Comparison of ENCODE assay signal across 12 mouse cellular contexts in genomic region chr3:54990073-54990472, GRCm38 (mm10).
DNase-seq lines count a peak whose midpoint lies in the region; ATAC-seq and TF ChIP-seq lines count a peak whose summit lies in the region.
"Had no signal": no experiment of that assay in that cellular context is flagged by ENCODE, and none has a peak within 500 bp of the region (broad histone marks: within the 10 kb centered on the region; RNA-seq: fewer than 3 reads in every experiment).

No protein-coding gene starts in this region.

- DNase-seq in lung, embryonic 14.5 days: peak; percentile 21
- DNase-seq in lung, postnatal 10 days: no peak
- DNase-seq in ES-E14 (ENCODE audit: low read depth, low spot score) (peak; percentile 88), ZHBTc4 (ENCODE audit: low read depth, low spot score) (peak; percentile 97)
- DNase-seq in embryonic facial prominence, embryonic 14.5 days (ENCODE audit: low spot score): peak; percentile 9
- no peak for DNase-seq in left cerebral cortex, postnatal 4 days
- DNase-seq: cerebellum, adult 9-10 months had no signal

- no peak overlapping the region for H3K9ac ChIP-seq in lung, embryonic 14.5 days
- no peak overlapping the region for H3K9ac ChIP-seq in ES-E14 (ENCODE audit: insufficient read depth, low read depth, low read length, poor library complexity, severe bottlenecking)
- no peak overlapping the region for H3K9ac ChIP-seq in embryonic facial prominence, embryonic 14.5 days (ENCODE audit: low read depth, low read length)
- no peak overlapping the region for H3K9ac ChIP-seq in intestine, embryonic 16.5 days (ENCODE audit: low read depth, low read length)
- H3K9ac ChIP-seq: hindbrain, embryonic 15.5 days; liver, embryonic 14.5 days had no signal

- no peak overlapping the region for H3K4me2 ChIP-seq in lung, embryonic 14.5 days
- no peak overlapping the region for H3K4me2 ChIP-seq in embryonic facial prominence, embryonic 14.5 days (ENCODE audit: low read depth, low read length)
- no peak overlapping the region for H3K4me2 ChIP-seq in intestine, embryonic 16.5 days (ENCODE audit: low read depth, low read length)
- H3K4me2 ChIP-seq: hindbrain, embryonic 15.5 days had no signal

- no peak overlapping the region for H3K27ac ChIP-seq in lung, embryonic 14.5 days (ENCODE audit: low read depth)
- peak overlapping the region; percentile 74; the same call in 1 of the 2 replicates for H3K27ac ChIP-seq in ES-E14 (ENCODE audit: insufficient read depth, low read depth, low read length, poor library complexity, severe bottlenecking)
- H3K27ac ChIP-seq in embryonic facial prominence, embryonic 14.5 days (replicated peaks; ENCODE audit: low read depth, low read length): no peak overlapping the region
- H3K27ac ChIP-seq in intestine, embryonic 16.5 days (ENCODE audit: low read length): no peak overlapping the region
- H3K27ac ChIP-seq: hindbrain, embryonic 15.5 days; liver, embryonic 14.5 days had no signal

- intact Hi-C loops in left cerebral cortex, postnatal 4 days (cut with DNase I): no loop called here

- H3K36me3 ChIP-seq in lung, embryonic 14.5 days (ENCODE audit: insufficient read depth): no peaks in the 10 kb centered on the region
- no peaks in the 10 kb centered on the region for H3K36me3 ChIP-seq in ES-E14 (ENCODE audit: control insufficient read depth, insufficient read depth, low read length, poor library complexity, severe bottlenecking)
- H3K36me3 ChIP-seq in embryonic facial prominence, embryonic 14.5 days (ENCODE audit: control insufficient read depth, insufficient read depth, low read length): no peaks in the 10 kb centered on the region
- H3K36me3 ChIP-seq in intestine, embryonic 16.5 days (ENCODE audit: control insufficient read depth, insufficient read depth, low read length): no peaks in the 10 kb centered on the region
- H3K36me3 ChIP-seq: G1E; hindbrain, embryonic 15.5 days had no signal

- peaks cover 5% of the 10 kb centered on the region; the same call in 1 of the 2 replicates for H3K4me1 ChIP-seq in lung, embryonic 14.5 days (ENCODE audit: insufficient read depth)
- peaks cover 14 to 17% of the 10 kb centered on the region in 2 experiments for H3K4me1 ChIP-seq in ES-E14 (ENCODE audit: control insufficient read depth in 2 of 2, insufficient read depth in 2 of 2, low read length in 2 of 2, poor library complexity in 1 of 2)
- no peaks in the 10 kb centered on the region for H3K4me1 ChIP-seq in embryonic facial prominence, embryonic 14.5 days (ENCODE audit: control insufficient read depth, insufficient read depth, low read length)
- no peaks in the 10 kb centered on the region for H3K4me1 ChIP-seq in intestine, embryonic 16.5 days (ENCODE audit: control insufficient read depth, insufficient read depth, low read length)

- 4% methylated on average over 5 of the region's 5 CpGs for WGBS in lung, embryonic 14.5 days
- WGBS in embryonic facial prominence, embryonic 14.5 days: 15% methylated on average over 5 of the region's 5 CpGs
- WGBS in intestine, embryonic 16.5 days: 9% methylated on average over 5 of the region's 5 CpGs

- H3K27me3 ChIP-seq in lung, embryonic 14.5 days (ENCODE audit: insufficient read depth, low read length): no peaks in the 10 kb centered on the region
- H3K27me3 ChIP-seq in embryonic facial prominence, embryonic 14.5 days (replicated peaks; ENCODE audit: control insufficient read depth, insufficient read depth, low read length): no peaks in the 10 kb centered on the region
- H3K27me3 ChIP-seq in intestine, embryonic 16.5 days (replicated peaks; ENCODE audit: control insufficient read depth, insufficient read depth, low read length): no peaks in the 10 kb centered on the region
- H3K27me3 ChIP-seq: hindbrain, embryonic 15.5 days had no signal

- in situ Hi-C loops in ES-E14 (cut with MboI; ENCODE audit: low sequenced_read_pairs in 2 of 2, unreplicated experiment in 2 of 2): no loop called here

- no peak for TF ChIP-seq CTCF in lung, embryonic 14.5 days (IDR thresholded peaks at IDR 0.05; ENCODE audit: low read depth)

- no peaks in the 10 kb centered on the region for H3K9me3 ChIP-seq in lung, embryonic 14.5 days (ENCODE audit: low read depth, low read length)
- H3K9me3 ChIP-seq in ES-E14 (ENCODE audit: control insufficient read depth, insufficient read depth, low read depth, low read length): no peaks in the 10 kb centered on the region
- no peaks in the 10 kb centered on the region for H3K9me3 ChIP-seq in embryonic facial prominence, embryonic 14.5 days (ENCODE audit: control insufficient read depth, low read length)
- no peaks in the 10 kb centered on the region for H3K9me3 ChIP-seq in intestine, embryonic 16.5 days (ENCODE audit: control insufficient read depth, low read length)
- H3K9me3 ChIP-seq: hindbrain, embryonic 15.5 days had no signal

- H3K4me3 ChIP-seq in lung, embryonic 14.5 days (ENCODE audit: low read depth, low read length): no peak overlapping the region
- peak overlapping the region in 1 of 2 experiments; percentile 20; a peak in 2 of 4 replicates for H3K4me3 ChIP-seq in ES-E14 (ENCODE audit: insufficient read depth in 1 of 2, low read depth in 1 of 2, low read length in 2 of 2, poor library complexity in 1 of 2, severe bottlenecking in 1 of 2)
- H3K4me3 ChIP-seq in embryonic facial prominence, embryonic 14.5 days (ENCODE audit: low read depth, low read length): no peak overlapping the region
- no peak overlapping the region for H3K4me3 ChIP-seq in intestine, embryonic 16.5 days (ENCODE audit: low read length)
- H3K4me3 ChIP-seq: hindbrain, embryonic 15.5 days; myocyte had no signal

- ATAC-seq in lung, embryonic 14.5 days (ENCODE audit: insufficient read depth): no peak
- no peak for ATAC-seq in embryonic facial prominence, embryonic 14.5 days (ENCODE audit: low read depth)
- ATAC-seq in intestine, embryonic 16.5 days: no peak

TF ChIP-seq in ES-E14, 5 proteins besides CTCF, POLR2A, EP300 and RAD21:
- TF ChIP-seq ZC3H11A (IDR thresholded peaks at IDR 0.05; ENCODE audit: borderline replicate concordance, low read depth, low read length) (no peak), CHD2 (IDR thresholded peaks at IDR 0.05; ENCODE audit: low read depth, low read length) (peak; percentile 61; the same call in 1 of the 2 replicates), HCFC1 (IDR thresholded peaks at IDR 0.05; ENCODE audit: borderline replicate concordance, insufficient read depth, low read length) (no peak), MAFK (IDR thresholded peaks at IDR 0.05; ENCODE audit: insufficient read depth, low read depth, low read length) (0 out of 2 replicates have a peak, but pooled peaks have one; percentile 38), ZNF384 (IDR thresholded peaks at IDR 0.05; ENCODE audit: low read depth, low read length) (no peak)

Comparison
In these comparisons a context has a peak if more than half of its experiments do, and no peak if none do; other contexts are left out.
1. DNase-seq: peak in lung, embryonic 14.5 days (single experiment), ES-E14 (single experiment), ZHBTc4 (single experiment) and embryonic facial prominence, embryonic 14.5 days (single experiment); none in lung, postnatal 10 days (single experiment) and left cerebral cortex, postnatal 4 days (single experiment).